Mouse (Mus musculus): ENCODE measurements around the gene Xylb. TPM values are rescaled to one million over a fixed set of nuclear protein-coding genes. Genes with fewer than 3 reads are reported as not detected.

The Xylb gene
- polyA plus RNA-seq, 1 experiment from 2014 or later = 5.1 TPM

DNA sequence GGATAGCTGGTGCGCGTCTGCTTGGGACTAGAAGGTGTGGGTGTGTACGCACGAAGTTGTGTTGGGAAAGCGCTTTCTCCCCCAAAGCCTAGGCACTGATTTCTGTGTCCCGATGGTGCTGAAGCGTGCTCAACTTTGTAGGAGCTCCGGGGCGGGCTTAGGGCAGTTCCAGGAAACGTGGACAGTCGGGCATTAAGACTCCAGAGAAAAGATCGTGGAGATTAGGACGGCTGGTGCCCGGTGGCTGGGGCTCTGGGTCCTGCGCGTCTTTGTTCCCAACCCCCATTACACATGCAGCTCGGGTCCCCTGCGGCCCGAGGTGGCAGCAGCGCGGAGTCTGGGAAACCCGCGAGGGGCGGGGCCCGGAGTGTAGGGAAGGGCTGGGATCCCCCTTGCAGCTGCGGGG, 46.1 kb downstream of the Xylb start:
- peaks cover 24% of the 10 kb centered on the region for H3K4me1 ChIP-seq (replicated peaks; ENCODE audit: control insufficient read depth, insufficient read depth, low read length)
- H3K36me3 ChIP-seq (ENCODE audit: control insufficient read depth, insufficient read depth, low read length) = no peaks in the 10 kb centered on the region
- H3K4me2 ChIP-seq (ENCODE audit: low read depth, low read length) = peak overlapping the region; percentile 99
- WGBS = 0% methylated on average over 26 of the region's 26 CpGs
- H3K27ac ChIP-seq (ENCODE audit: low read length) = peak overlapping the region; percentile 10; the same call in 1 of the 2 replicates
- peak; percentile 18; the same call in 1 of the 2 replicates for ATAC-seq (ENCODE audit: low read depth)
- H3K9ac ChIP-seq (ENCODE audit: low read length) = peak overlapping the region; percentile 98
- no peaks in the 10 kb centered on the region for H3K9me3 ChIP-seq (ENCODE audit: control insufficient read depth, low read length)
- no peaks in the 10 kb centered on the region for H3K27me3 ChIP-seq (ENCODE audit: control insufficient read depth, insufficient read depth, low read depth, low read length)
- H3K4me3 ChIP-seq (ENCODE audit: low read length) = peak overlapping the region; percentile 91

DNA sequence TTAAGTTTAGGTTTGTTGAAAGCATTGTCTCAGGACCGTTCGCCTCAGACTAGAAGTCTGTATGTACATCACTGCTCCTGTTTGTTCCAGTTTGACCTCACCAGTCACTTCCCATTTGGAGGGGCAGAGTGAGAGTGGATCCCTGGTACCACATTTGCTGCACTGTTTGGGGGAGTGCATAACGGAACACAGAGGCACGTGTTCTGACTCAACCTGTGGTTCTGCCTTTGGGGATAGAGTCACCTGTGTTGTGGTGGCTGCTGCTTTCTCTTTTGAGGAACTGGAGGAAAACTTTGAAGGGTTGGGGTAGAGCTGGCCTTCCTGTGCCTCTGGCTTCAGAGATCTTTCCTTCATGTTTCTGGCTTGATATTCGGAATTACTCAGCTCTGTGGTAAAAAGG, 46.9 kb downstream of the Xylb start:
- Histone ChIP-seq H3K4me1 (replicated peaks; ENCODE audit: control insufficient read depth, insufficient read depth, low read length) (peaks cover 27% of the 10 kb centered on the region), H3K4me3 (ENCODE audit: low read length) (peak overlapping the region; percentile 91), H3K9ac (ENCODE audit: low read length) (no peak overlapping the region), H3K4me2 (ENCODE audit: low read depth, low read length) (peak overlapping the region; percentile 99), H3K36me3 (ENCODE audit: control insufficient read depth, insufficient read depth, low read length) (no peaks in the 10 kb centered on the region), H3K27ac (ENCODE audit: low read length) (no peak overlapping the region), H3K27me3 (ENCODE audit: control insufficient read depth, insufficient read depth, low read depth, low read length) (no peaks in the 10 kb centered on the region), H3K9me3 (ENCODE audit: control insufficient read depth, low read length) (no peaks in the 10 kb centered on the region)
- 68% methylated on average over 5 of the region's 5 CpGs for WGBS
- ATAC-seq (ENCODE audit: low read depth) = no peak

DNA sequence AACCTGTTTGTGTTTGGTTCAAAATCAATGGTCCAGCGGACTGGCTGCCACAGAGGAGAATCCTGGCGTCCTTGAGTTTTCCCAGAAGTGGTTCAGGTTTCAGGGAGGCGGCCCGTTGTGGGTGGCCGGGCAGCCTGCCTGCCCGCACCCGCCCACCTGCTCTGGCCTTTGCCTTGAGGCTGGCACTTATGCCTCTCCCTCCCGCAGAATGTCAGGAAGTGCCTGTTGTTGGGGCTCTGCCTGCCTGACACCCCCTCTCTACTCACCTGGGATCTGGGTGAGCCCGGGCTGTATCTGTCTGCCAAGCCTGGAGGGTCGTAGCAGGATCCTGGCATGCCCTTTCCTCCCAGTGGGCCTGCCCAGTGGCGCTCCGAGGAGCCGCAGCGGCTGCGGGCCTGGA, 50.7 kb downstream of the Xylb start:
- Histone ChIP-seq H3K36me3 (ENCODE audit: control insufficient read depth, insufficient read depth, low read length) (peaks cover 5% of the 10 kb centered on the region), H3K4me2 (ENCODE audit: low read depth, low read length) (no peak overlapping the region), H3K4me3 (ENCODE audit: low read length) (no peak overlapping the region), H3K4me1 (replicated peaks; ENCODE audit: control insufficient read depth, insufficient read depth, low read length) (peaks cover 22% of the 10 kb centered on the region), H3K9ac (ENCODE audit: low read length) (no peak overlapping the region), H3K27ac (ENCODE audit: low read length) (no peak overlapping the region), H3K9me3 (ENCODE audit: control insufficient read depth, low read length) (peaks cover 6% of the 10 kb centered on the region), H3K27me3 (ENCODE audit: control insufficient read depth, insufficient read depth, low read depth, low read length) (no peaks in the 10 kb centered on the region)
- no peak for ATAC-seq (ENCODE audit: low read depth)
- WGBS = 66% methylated on average over 15 of the region's 15 CpGs

DNA sequence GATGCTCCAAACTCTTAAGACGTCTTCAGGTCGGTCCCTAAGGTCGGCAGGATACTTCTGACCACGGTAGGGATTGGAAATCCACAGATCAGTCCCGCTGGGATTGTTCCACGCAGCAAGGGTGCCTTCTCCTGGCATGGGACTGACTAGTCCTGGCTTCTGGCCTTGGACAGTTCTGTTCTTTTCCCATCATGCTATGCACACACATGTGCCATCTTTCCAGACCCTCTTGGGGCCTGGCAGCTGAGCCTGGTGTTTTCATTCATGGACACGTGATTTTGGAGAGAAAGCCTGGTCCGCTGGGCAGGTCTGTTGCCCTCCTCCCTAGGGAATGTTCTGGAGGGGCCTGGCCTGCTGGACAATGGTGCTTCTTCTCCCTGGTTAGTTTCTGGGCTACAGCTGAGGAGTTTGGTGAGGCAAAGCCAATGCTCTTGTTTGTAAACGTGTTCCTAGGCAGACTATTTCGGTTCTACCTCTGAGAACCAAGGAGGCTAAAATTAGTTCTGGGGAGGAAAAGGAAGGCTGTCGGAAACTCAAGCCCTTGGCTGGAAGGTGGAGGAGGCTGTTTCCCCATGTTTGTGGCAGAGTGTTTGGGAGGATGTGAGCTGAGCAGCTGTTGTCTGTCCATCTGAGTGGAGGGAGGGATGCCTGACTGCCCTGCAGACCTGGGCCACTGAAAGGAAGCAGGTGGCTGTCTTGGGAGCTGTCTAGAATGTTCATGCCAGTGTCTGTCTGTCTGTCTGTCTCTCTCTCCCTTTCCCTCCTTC, 51.9 kb downstream of the Xylb start:
- 67% methylated on average over 11 of the region's 11 CpGs for WGBS
- peaks cover 15% of the 10 kb centered on the region; the same call in 1 of the 2 replicates for H3K4me1 ChIP-seq (replicated peaks; ENCODE audit: control insufficient read depth, insufficient read depth, low read length)
- 0 out of 2 replicates have a peak overlapping the region, but pooled peaks have one; percentile 37 for H3K27ac ChIP-seq (ENCODE audit: low read length)
- no peak overlapping the region for H3K4me3 ChIP-seq (ENCODE audit: low read length)
- peaks cover 12% of the 10 kb centered on the region for H3K9me3 ChIP-seq (ENCODE audit: control insufficient read depth, low read length)
- peaks cover 9% of the 10 kb centered on the region for H3K36me3 ChIP-seq (ENCODE audit: control insufficient read depth, insufficient read depth, low read length)
- ATAC-seq (ENCODE audit: low read depth) = no peak
- H3K9ac ChIP-seq (ENCODE audit: low read length) = no peak overlapping the region
- no peak overlapping the region for H3K4me2 ChIP-seq (ENCODE audit: low read depth, low read length)
- H3K27me3 ChIP-seq (ENCODE audit: control insufficient read depth, insufficient read depth, low read depth, low read length) = no peaks in the 10 kb centered on the region

DNA sequence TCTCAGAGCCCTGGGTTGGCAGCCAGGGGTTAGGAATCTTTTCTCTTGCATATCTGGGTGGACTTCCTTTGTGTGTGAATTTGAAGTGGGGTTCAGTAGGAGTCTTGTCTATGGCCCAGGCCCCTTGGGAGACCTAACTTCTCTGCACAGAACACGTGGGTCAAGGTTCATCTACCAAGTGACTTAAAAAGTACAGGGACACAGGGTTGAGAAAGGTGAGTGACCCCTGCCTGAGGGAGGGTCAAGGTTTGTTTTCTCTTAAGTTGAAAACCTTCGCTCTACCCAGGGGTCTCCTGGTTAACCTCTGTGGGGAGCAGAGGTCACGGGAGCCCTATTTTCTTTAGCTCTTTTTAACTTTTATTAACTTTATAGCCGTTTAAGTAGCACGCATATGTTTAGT, 52.7 kb downstream of the Xylb start:
- no peak overlapping the region for H3K4me2 ChIP-seq (ENCODE audit: low read depth, low read length)
- no peak overlapping the region for H3K9ac ChIP-seq (ENCODE audit: low read length)
- H3K4me3 ChIP-seq (ENCODE audit: low read length) = no peak overlapping the region
- 74% methylated on average over 5 of the region's 5 CpGs for WGBS
- no peaks in the 10 kb centered on the region for H3K27me3 ChIP-seq (ENCODE audit: control insufficient read depth, insufficient read depth, low read depth, low read length)
- H3K9me3 ChIP-seq (ENCODE audit: control insufficient read depth, low read length) = peaks cover 12% of the 10 kb centered on the region
- peaks cover 14% of the 10 kb centered on the region; the same call in 1 of the 2 replicates for H3K4me1 ChIP-seq (replicated peaks; ENCODE audit: control insufficient read depth, insufficient read depth, low read length)
- no peak overlapping the region for H3K27ac ChIP-seq (ENCODE audit: low read length)
- H3K36me3 ChIP-seq (ENCODE audit: control insufficient read depth, insufficient read depth, low read length) = peaks cover 9% of the 10 kb centered on the region
- ATAC-seq (ENCODE audit: low read depth) = no peak

DNA sequence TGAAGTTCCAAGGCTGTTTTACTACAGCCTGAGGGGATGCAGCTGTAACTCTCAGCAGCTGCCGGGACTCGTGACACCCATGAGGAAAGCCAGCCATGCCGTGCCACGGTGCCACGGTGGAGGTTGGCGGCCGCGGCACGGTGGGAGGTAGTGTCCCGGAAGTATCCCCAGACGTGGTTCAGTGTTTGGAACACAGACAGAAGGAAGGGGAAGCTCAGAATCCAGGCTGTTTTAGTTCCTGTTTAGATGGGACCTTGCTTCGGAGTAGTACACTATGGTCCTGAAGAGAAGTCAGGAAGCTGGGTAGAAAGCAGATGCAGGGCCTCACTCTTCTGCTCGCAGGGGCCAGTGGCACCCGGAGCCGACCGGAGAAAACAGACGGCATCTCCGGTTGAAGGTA, 60.8 kb downstream of the Xylb start:
- peaks cover 4% of the 10 kb centered on the region for H3K9me3 ChIP-seq (ENCODE audit: control insufficient read depth, low read length)
- no peak for ATAC-seq (ENCODE audit: low read depth)
- H3K4me1 ChIP-seq (replicated peaks; ENCODE audit: control insufficient read depth, insufficient read depth, low read length) = peaks cover 13% of the 10 kb centered on the region
- H3K36me3 ChIP-seq (ENCODE audit: control insufficient read depth, insufficient read depth, low read length) = peaks cover 3% of the 10 kb centered on the region; the same call in 1 of the 2 replicates
- 70% methylated on average over 18 of the region's 18 CpGs for WGBS
- no peak overlapping the region for H3K9ac ChIP-seq (ENCODE audit: low read length)
- H3K27me3 ChIP-seq (ENCODE audit: control insufficient read depth, insufficient read depth, low read depth, low read length) = no peaks in the 10 kb centered on the region
- no peak overlapping the region for H3K4me2 ChIP-seq (ENCODE audit: low read depth, low read length)
- H3K27ac ChIP-seq (ENCODE audit: low read length) = no peak overlapping the region
- H3K4me3 ChIP-seq (ENCODE audit: low read length) = no peak overlapping the region

DNA sequence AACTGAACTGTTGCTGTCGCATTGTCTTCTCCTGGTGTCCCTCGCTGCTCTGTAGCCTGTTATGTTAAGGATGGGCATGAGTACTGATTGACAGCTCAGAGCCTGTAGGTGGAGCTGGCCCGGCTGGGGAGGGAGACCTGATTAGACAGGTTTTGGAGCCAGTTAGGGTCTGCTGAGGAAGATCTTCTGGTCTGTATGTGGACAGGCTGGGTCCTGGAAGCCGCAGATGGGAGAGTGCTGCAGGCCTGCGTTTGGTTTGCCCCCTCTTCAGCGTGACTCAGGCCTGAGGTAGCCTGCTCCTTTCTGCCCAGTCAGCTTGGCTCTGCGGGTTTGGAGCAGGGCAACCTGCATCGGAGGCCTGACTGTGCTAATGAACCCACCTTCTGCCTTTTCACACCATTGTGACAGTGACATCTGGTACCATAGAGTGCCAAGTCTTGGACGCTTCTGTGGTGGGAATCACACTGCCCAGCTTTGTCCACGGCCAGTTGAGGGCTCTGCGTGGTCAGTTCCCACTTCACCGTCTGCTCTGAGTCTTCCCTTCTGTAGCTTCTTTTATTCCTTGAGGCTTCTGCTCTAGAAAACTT, 62.8 kb downstream of the Xylb start:
- no peaks in the 10 kb centered on the region for H3K36me3 ChIP-seq (ENCODE audit: control insufficient read depth, insufficient read depth, low read length)
- peaks cover 22% of the 10 kb centered on the region for H3K4me1 ChIP-seq (replicated peaks; ENCODE audit: control insufficient read depth, insufficient read depth, low read length)

DNA sequence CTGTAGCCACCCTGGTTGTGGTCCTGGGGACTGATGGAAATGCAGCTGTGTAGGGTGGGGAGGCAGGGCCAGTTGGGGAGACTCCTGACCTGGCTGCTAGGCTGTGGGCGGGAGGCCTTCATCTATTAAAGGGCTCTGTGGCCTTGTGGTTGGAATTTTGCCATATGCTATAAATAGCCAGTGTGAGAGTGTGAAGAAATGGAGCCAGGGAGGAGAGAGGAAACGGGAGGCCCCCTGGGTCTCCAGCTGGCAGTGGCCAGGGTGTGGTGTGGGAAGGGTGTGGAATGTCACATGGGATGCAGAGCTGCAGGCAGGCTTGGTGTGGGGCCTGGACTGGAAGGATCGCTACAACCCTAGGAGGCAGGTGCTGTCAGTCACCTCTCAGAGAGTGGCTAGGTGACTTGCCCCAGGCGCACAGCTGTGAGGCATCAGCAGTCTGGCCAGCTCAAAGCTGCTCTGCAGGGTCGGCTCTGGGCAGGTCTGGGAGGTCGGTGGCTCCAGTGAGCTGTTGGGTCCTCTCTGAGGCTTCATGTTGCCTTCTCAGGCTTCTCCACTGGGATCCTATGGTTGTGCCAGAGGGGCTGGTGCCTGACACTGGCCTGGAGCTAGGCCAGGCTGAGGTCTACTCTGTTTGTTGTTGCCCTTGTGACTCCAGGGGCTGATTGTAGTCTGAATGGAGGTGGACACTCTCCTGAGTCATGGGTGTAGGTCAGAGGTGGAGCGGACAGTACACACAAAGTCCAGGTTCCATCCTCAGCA, 68.2 kb downstream of the Xylb start:
- Histone ChIP-seq H3K4me2 (ENCODE audit: low read depth, low read length) (peak overlapping the region; percentile 8; the same call in 1 of the 2 replicates), H3K4me3 (ENCODE audit: low read length) (no peak overlapping the region), H3K9me3 (ENCODE audit: control insufficient read depth, low read length) (no peaks in the 10 kb centered on the region), H3K9ac (ENCODE audit: low read length) (peak overlapping the region; percentile 2; the same call in 1 of the 2 replicates), H3K27me3 (ENCODE audit: control insufficient read depth, insufficient read depth, low read depth, low read length) (no peaks in the 10 kb centered on the region), H3K4me1 (replicated peaks; ENCODE audit: control insufficient read depth, insufficient read depth, low read length) (peaks cover 35% of the 10 kb centered on the region), H3K27ac (ENCODE audit: low read length) (peak overlapping the region; percentile 78), H3K36me3 (ENCODE audit: control insufficient read depth, insufficient read depth, low read length) (peaks cover 2% of the 10 kb centered on the region; the same call in 1 of the 2 replicates)
- 21% methylated on average over 7 of the region's 7 CpGs for WGBS
- ATAC-seq (ENCODE audit: low read depth) = peak; percentile 92

More for the DNA sequence above, 62.8 kb downstream of the Xylb start:
- whole genome bisulfite sequencing = 51% methylated on average over 12 of the region's 12 CpGs
- Histone ChIP-seq H3K9ac (ENCODE audit: low read length) (no peak overlapping the region), H3K27ac (ENCODE audit: low read length) (no peak overlapping the region), H3K4me3 (ENCODE audit: low read length) (no peak overlapping the region), H3K4me2 (ENCODE audit: low read depth, low read length) (no peak overlapping the region), H3K9me3 (ENCODE audit: control insufficient read depth, low read length) (no peaks in the 10 kb centered on the region), H3K27me3 (ENCODE audit: control insufficient read depth, insufficient read depth, low read depth, low read length) (no peaks in the 10 kb centered on the region)
- ATAC-seq (ENCODE audit: low read depth) = no peak

DNA sequence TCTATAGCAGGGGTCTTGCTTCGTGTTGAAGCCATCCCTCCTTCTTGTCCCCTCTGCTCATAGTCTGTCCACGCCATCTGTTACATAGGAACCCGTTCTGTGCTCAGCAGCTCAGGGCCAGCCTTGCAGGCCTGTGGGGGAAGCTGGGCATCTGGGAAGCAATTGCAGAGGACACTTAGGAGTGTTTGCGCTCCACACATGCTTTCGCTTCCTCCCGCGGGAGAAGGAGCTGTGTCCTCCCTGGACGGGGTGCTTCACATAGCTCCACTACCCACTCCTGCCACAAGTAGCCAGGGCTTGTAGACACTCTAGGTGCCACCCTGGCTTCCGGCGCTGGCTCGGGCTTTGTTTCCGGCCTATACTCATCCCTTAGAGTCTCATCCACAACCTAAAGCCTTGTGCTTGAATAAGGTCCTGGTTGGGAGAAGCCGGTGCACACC, 68.8 kb downstream of the Xylb start:
- no peak overlapping the region for H3K9ac ChIP-seq (ENCODE audit: low read length)

More for the DNA sequence above, 68.8 kb downstream of the Xylb start:
- 59% methylated on average over 13 of the region's 13 CpGs for WGBS
- H3K4me1 ChIP-seq (replicated peaks; ENCODE audit: control insufficient read depth, insufficient read depth, low read length) = peaks cover 30% of the 10 kb centered on the region
- no peaks in the 10 kb centered on the region for H3K9me3 ChIP-seq (ENCODE audit: control insufficient read depth, low read length)
- 0 out of 2 replicates have a peak, but pooled peaks have one; percentile 18 for ATAC-seq (ENCODE audit: low read depth)
- no peak overlapping the region for H3K4me2 ChIP-seq (ENCODE audit: low read depth, low read length)
- H3K27me3 ChIP-seq (ENCODE audit: control insufficient read depth, insufficient read depth, low read depth, low read length) = no peaks in the 10 kb centered on the region
- peak overlapping the region; percentile 78 for H3K27ac ChIP-seq (ENCODE audit: low read length)
- H3K4me3 ChIP-seq (ENCODE audit: low read length) = no peak overlapping the region
- peaks cover 2% of the 10 kb centered on the region; the same call in 1 of the 2 replicates for H3K36me3 ChIP-seq (ENCODE audit: control insufficient read depth, insufficient read depth, low read length)

Measured in lung, embryonic 16.5 days (tissue).